Mouse (Mus musculus): ENCODE results near the gene Braf. TPM values are rescaled to one million over a fixed set of nuclear protein-coding genes. Genes with fewer than 3 reads are reported as not detected.
A peak's percentile ranks its signal among the peaks of the same experiment; 100 is the strongest.

Gene Braf
- polyA plus RNA-seq, 1 experiment from 2014 or later: 19.9 TPM

GRCm38 (mm10) chr6:39562166-39563015, 162.9 kb downstream of the Braf start:
- Histone ChIP-seq H3K27me3 (ENCODE audit: low read depth, poor library complexity, severe bottlenecking) (no peaks in the 10 kb centered on the region), H3K36me3 (no peaks in the 10 kb centered on the region), H3K4me3 (no peak overlapping the region), H3K4me1 (peaks cover 22% of the 10 kb centered on the region), H3K9me3 (replicated peaks) (no peaks in the 10 kb centered on the region), H3K27ac (no peak overlapping the region)
- WGBS: 24% methylated on average over 23 of the region's 23 CpGs
- DNase-seq (ENCODE audit: low spot score): peak; percentile 73

- DNase-seq (ENCODE audit: low spot score): no peak
- Histone ChIP-seq H3K4me3 (no peak overlapping the region), H3K36me3 (peaks cover 10% of the 10 kb centered on the region), H3K4me1 (peaks cover 45% of the 10 kb centered on the region), H3K9me3 (replicated peaks) (no peaks in the 10 kb centered on the region), H3K27ac (peak overlapping the region; percentile 59), H3K27me3 (ENCODE audit: low read depth, poor library complexity, severe bottlenecking) (no peaks in the 10 kb centered on the region)
- WGBS: 32% methylated on average over 6 of the region's 6 CpGs
These were observed 165.9 kb downstream of the Braf start for GRCm38 (mm10) chr6:39559276-39559939.

GRCm38 (mm10) chr6:39557723-39558261, 167.5 kb downstream of the Braf start, which contains the start of gene Dennd2a:
Gene Dennd2a, minus strand, starts transcription at chr6:39557867.
- peaks cover 45% of the 10 kb centered on the region for H3K4me1 ChIP-seq
- no peaks in the 10 kb centered on the region for H3K9me3 ChIP-seq (replicated peaks)
- H3K27ac ChIP-seq: peak within 1 kb of the TSS; percentile 99
- peak within 1 kb of the TSS; percentile 90 for H3K4me3 ChIP-seq
- WGBS: 1% methylated on average over 50 of the region's 50 CpGs
- DNase-seq (ENCODE audit: low spot score): peak; percentile 95
- no peaks in the 10 kb centered on the region for H3K27me3 ChIP-seq (ENCODE audit: low read depth, poor library complexity, severe bottlenecking)
- H3K36me3 ChIP-seq: peaks cover 23% of the 10 kb centered on the region

- peak overlapping the region; percentile 90 for H3K4me3 ChIP-seq
- H3K27ac ChIP-seq: peak overlapping the region; percentile 99
- peaks cover 50% of the 10 kb centered on the region for H3K4me1 ChIP-seq
- under 1% methylated on average over 54 of the region's 54 CpGs for WGBS
- peak; percentile 74 for DNase-seq (ENCODE audit: low spot score)
- H3K27me3 ChIP-seq (ENCODE audit: low read depth, poor library complexity, severe bottlenecking): no peaks in the 10 kb centered on the region
- H3K9me3 ChIP-seq (replicated peaks): no peaks in the 10 kb centered on the region
- peaks cover 28% of the 10 kb centered on the region for H3K36me3 ChIP-seq
These were observed 168.2 kb downstream of the Braf start for GRCm38 (mm10) chr6:39556900-39557659.

- H3K9me3 ChIP-seq (replicated peaks): no peaks in the 10 kb centered on the region; the same call in 1 of the 2 replicates
- H3K27me3 ChIP-seq (ENCODE audit: low read depth, poor library complexity, severe bottlenecking): no peaks in the 10 kb centered on the region
- H3K4me3 ChIP-seq: 0 out of 2 replicates have a peak overlapping the region, but pooled peaks have one; percentile 16
- 84% methylated on average over 2 of the region's 2 CpGs for WGBS
- peaks cover 52% of the 10 kb centered on the region for H3K4me1 ChIP-seq
- peaks cover 43% of the 10 kb centered on the region for H3K36me3 ChIP-seq
- no peak overlapping the region for H3K27ac ChIP-seq
- no peak for DNase-seq (ENCODE audit: low spot score)
These were observed 169.7 kb downstream of the Braf start for GRCm38 (mm10) chr6:39555648-39555945.

GRCm38 (mm10) chr6:39554888-39555647, 170.2 kb downstream of the Braf start:
- Histone ChIP-seq H3K4me3 (0 out of 2 replicates have a peak overlapping the region, but pooled peaks have one; percentile 16), H3K27me3 (ENCODE audit: low read depth, poor library complexity, severe bottlenecking) (no peaks in the 10 kb centered on the region)
- 83% methylated on average over 12 of the region's 12 CpGs for WGBS

More at GRCm38 (mm10) chr6:39554888-39555647, 170.2 kb downstream of the Braf start:
- no peaks in the 10 kb centered on the region; the same call in 1 of the 2 replicates for H3K9me3 ChIP-seq (replicated peaks)
- no peak for DNase-seq (ENCODE audit: low spot score)
- peaks cover 44% of the 10 kb centered on the region for H3K36me3 ChIP-seq
- H3K4me1 ChIP-seq: peaks cover 52% of the 10 kb centered on the region
- H3K27ac ChIP-seq: no peak overlapping the region

Other genes starting within 250 kb of the Braf start
- gene Dennd2a, start 167.6 kb downstream of the Braf start, polyA plus RNA-seq (2016; fragmentation: Nextera tagmentation; extraction: Ambion mirVana): 33.9 and 40.7 TPM in 2 replicates
- gene Adck2, start 151.6 kb downstream of the Braf start, polyA plus RNA-seq (2016; fragmentation: Nextera tagmentation; extraction: Ambion mirVana): 17.3 and 25.6 TPM in 2 replicates
- gene Gm42420, start 139.7 kb downstream of the Braf start, polyA plus RNA-seq (2016; fragmentation: Nextera tagmentation; extraction: Ambion mirVana): 0.79 and 1.7 TPM in 2 replicates
- gene Ndufb2, start 132.9 kb downstream of the Braf start, polyA plus RNA-seq (2016; fragmentation: Nextera tagmentation; extraction: Ambion mirVana): 290 and 296 TPM in 2 replicates
- gene Mrps33, start 85.5 kb upstream of the Braf start, polyA plus RNA-seq (2016; fragmentation: Nextera tagmentation; extraction: Ambion mirVana): 186 and 192 TPM in 2 replicates
- gene Tmem178b, start 147.8 kb upstream of the Braf start, polyA plus RNA-seq (2016; fragmentation: Nextera tagmentation; extraction: Ambion mirVana): not detected in 2 replicates

Data from limb, embryonic 10.5 days (tissue).